Mouse (Mus musculus) C2C12 (cell line): ENCODE data around the gene Vmn1r127.
"Not testable (repeated sequence)": the region's sequence is repeated elsewhere in the genome, so short reads cannot be mapped to it uniquely, and the experiment has no call there.

ENCODE experiments used
- CEBPB ChIP-seq: IDR thresholded peaks from one replicate; pipeline ENCODE4 v1.6.1; 2011; ENCODE audit warnings: low read depth, mild to moderate bottlenecking, control low read depth, moderate library complexity
- CTCF ChIP-seq: IDR thresholded peaks from one replicate; pipeline ENCODE4 v1.5.1; 2011; ENCODE audit not compliant: control insufficient read depth, insufficient read depth, insufficient read length
- MAX ChIP-seq: IDR thresholded peaks from one replicate; pipeline ENCODE4 v1.6.1; 2011; ENCODE audit warnings: mild to moderate bottlenecking, control low read depth
- MYOD1 ChIP-seq: IDR thresholded peaks from one replicate; pipeline ENCODE4 v1.6.1; 2011; ENCODE audit warnings: low read depth; ENCODE audit not compliant: control insufficient read depth, insufficient read length
- USF1 ChIP-seq: IDR thresholded peaks from one replicate; pipeline ENCODE4 v1.6.1; 2011; ENCODE audit warnings: low read depth, mild to moderate bottlenecking, control low read depth, moderate library complexity

GRCm38 (mm10) chr7:21301367-21301766 is 18.3 kb downstream of the Vmn1r127 start, which contains the start of gene Vmn1r126:
- TF ChIP-seq CTCF, MYOD1, MAX, USF1, CEBPB: not testable (repeated sequence)
